Mouse (Mus musculus): ENCODE results near the gene Lingo2.

GRCm38 (mm10) chr4:36052791-36053376 lies 898.7 kb downstream of the Lingo2 start:
- TF ChIP-seq CTCF (IDR thresholded peaks at IDR 0.05; ENCODE audit: control insufficient read depth, insufficient read depth, insufficient replicate concordance, low read depth, low read length) (no peak), POLR2A (IDR thresholded peaks at IDR 0.05; ENCODE audit: control insufficient read depth, low read depth, low read length) (no peak)
